Mouse (Mus musculus) kidney, adult 2 months (tissue): ENCODE measurements around the gene Robo3.

ENCODE experiments used
- CTCF ChIP-seq: fragments of 200-500 bp; conservative IDR thresholded peaks from 2 replicates; pipeline ENCODE4 v1.5.1; 2011; ENCODE audit warnings: low read depth, mild to moderate bottlenecking, control low read depth, low read length, moderate library complexity, mixed read lengths; ENCODE audit not compliant: insufficient read depth, insufficient read length
- POLR2A ChIP-seq: fragments of 200-500 bp; IDR thresholded peaks from one replicate; pipeline ENCODE4 v1.6.1; 2011; ENCODE audit warnings: low read depth, low read length, control low read depth

GRCm38 (mm10) chr9:37371232-37371801, 61.7 kb downstream of the Robo3 start:
- TF ChIP-seq CTCF: no peak
- no peak for TF ChIP-seq POLR2A
